Mouse (Mus musculus) CH12F3 (cell line): ENCODE data around the gene Gm43064.
"Not testable (repeated sequence)": the region's sequence is repeated elsewhere in the genome, so short reads cannot be mapped to it uniquely, and the experiment has no call there.

Source experiments
- in situ Hi-C: fragments of 300-500 bp; cut with MboI; formaldehyde crosslinking; loops from 2 replicates; pipeline ENCODE4 v1.14.3; 2020; ENCODE audit warnings: low sequenced_read_pairs

Gm43064 gene

GRCm38 (mm10) chr3:103799507-103799906 lies 9.9 kb upstream of the Gm43064 start:
- in situ Hi-C loops: no loop called here

DNA sequence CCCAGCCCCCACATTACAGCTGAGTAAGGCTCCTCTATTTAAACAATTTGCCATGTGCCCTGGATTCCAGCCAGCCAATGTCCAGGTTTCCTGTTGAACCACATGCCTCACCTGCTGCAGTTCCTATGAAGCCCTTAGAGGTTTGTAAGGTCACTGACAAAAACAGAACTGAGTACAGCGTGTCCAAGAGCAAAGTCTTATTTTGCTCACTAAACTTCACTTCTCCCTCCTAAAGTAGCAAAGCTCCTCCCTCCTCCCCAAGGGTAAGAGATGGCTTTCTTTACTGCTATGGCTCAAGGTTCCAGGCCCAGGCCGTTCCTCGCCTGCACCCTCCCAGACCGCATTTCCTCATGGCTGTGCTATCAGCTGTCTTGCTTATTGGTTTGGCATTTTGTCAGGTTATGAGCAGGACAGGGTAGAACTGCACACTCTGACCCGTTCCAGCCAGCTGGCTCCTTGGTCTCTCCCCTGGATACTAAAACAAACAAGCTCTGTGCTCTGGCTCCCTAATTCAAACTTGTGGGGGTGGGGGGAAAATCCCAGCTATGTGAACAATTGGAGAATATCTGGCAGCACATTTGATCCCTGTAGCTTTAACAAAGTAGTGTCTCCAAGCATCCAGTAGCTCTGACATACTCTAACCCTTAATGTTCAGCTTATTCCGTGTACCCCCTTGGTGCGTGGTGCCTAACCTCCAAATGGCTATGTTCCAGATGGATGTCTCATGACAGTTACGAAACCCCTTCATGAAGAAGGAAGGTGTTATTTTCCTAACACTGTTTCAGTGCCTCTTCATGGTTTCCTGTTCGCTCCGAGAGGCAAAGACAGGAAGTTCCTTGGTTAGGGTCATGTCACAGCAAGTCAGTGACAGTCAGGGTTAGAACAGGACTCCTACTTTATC lies 7.5 kb upstream of the Gm43064 start:
- in situ Hi-C loops: no loop called here

GRCm38 (mm10) chr3:103802861-103803260 lies 6.5 kb upstream of the Gm43064 start:
- in situ Hi-C loops: no loop called here

DNA sequence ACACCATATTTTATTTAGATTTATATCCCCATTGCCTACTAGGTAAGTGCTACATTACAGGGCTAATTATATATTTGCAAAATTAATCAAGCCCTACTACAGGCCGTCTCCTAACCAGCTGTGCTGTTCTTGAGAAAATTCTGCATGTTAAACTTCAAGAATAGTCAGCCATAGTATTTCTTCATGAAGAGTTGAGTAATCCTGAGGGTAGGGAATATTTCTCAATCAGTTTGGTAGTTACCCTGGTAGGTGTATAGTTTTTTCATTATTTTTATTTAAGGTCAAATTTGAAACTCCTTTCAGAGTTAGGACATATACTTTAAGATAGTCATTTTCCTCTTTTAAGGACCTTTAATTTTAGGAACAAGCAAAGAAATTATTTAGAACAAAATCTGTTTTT lies 3.7 kb upstream of the Gm43064 start:
- in situ Hi-C loops: no loop called here

GRCm38 (mm10) chr3:103809799-103810150 lies 402 bp downstream of the Gm43064 start:
- in situ Hi-C loops: no loop called here

DNA sequence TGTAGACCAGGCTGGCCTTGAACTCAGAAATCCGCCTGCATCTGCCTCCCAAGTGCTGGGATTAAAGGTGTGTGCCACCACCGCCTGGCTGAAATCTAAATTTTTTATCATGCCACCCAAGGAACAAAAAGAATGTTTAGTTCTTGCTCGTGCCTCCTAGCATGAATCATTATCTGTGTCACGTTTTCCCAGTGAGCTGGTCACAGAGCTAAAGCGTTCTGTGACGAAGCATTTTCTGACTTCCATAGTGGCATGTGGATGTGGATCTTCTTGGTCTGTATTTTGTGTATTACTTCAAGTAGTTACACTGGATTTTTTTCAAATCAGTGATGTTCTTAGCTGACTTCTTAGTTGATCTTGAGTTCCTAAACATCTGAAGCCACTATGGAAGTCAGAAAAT lies 1.6 kb downstream of the Gm43064 start:
- in situ Hi-C loops: no loop called here

GRCm38 (mm10) chr3:103827548-103827947 lies 18.2 kb downstream of the Gm43064 start:
- in situ Hi-C loops: no loop called here

DNA sequence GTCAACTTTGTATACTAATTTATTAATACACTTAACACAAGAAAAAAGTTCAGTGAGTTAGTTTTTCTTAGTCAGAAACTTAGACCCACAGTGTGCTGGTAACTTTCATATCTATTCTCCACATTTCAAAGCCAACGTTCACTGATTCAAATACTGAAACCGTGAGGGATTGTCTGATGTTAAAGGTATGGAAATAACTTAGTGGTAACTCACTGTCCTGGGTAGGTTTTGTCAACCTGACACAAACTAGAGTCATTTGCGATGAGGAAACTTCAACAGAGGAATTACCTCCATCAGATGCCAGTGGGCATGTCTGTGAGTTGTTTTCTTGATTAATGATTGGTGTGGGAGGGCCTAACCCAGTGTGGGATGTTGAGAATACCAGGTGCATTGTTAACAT lies 19.7 kb downstream of the Gm43064 start:
- in situ Hi-C loops: no loop called here

DNA sequence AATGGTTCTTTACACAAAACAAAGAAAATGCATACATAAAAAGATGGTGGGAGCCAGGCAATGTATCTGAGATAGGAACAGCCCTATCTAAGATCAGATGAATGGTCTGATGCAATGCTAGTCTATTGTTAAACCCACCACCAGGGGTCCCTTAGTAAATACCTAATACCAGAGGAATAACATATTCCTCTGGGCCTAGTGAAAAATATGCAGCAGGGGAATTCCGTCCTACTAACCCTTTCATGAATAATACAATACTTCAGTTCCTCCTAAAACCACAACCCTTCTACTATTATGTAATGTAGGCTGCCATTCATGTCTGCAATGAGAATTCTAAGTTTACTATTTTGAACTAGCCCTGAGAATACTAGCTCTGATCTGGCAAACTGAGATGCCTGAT lies 21.3 kb downstream of the Gm43064 start:
- in situ Hi-C loops: not testable (repeated sequence)

GRCm38 (mm10) chr3:103831146-103831545 lies 21.8 kb downstream of the Gm43064 start:
- in situ Hi-C loops: no loop called here

DNA sequence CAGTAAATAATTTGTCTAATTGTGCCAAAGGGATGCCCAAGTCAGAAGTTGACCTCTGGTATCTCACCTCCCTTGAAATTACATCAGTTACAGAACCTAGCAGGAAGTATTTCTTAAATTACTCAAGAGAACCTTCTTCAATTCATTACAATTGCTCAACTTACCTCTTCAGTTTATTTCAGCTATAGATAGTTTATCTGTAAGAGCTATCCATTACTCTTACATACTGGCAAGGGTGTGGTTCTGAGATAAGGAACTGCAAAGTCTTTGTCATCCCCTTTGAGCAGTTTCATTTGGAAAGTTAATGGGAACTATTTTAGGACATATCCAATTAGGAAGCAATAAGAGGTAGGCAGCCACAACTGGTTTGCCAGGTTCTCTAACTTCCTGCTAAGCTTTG lies 23.1 kb downstream of the Gm43064 start, which contains the start of gene Bcl2l15:
Gene Bcl2l15, plus strand, starts transcription at position 176 of the 400 bp plus-strand sequence.
- in situ Hi-C loops: no loop called here

DNA sequence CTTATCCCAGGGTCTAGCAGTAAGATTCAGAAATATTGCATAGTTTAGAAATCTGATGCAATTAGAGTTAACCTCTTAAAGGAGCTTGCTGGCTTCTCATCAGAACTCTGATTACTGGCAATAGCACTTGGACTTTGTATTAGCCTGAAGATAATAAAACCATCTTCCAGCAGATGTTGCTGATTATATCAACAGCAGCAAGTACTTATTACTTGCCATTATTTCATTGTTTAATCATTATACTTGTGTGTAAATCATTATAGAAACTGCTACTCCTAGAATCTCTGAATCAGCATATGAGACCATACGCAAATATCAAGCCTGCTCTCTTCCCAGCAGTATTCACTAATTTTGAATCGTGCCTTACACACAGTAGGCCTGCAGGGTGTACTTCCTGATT lies 24.6 kb downstream of the Gm43064 start:
- in situ Hi-C loops: no loop called here

DNA sequence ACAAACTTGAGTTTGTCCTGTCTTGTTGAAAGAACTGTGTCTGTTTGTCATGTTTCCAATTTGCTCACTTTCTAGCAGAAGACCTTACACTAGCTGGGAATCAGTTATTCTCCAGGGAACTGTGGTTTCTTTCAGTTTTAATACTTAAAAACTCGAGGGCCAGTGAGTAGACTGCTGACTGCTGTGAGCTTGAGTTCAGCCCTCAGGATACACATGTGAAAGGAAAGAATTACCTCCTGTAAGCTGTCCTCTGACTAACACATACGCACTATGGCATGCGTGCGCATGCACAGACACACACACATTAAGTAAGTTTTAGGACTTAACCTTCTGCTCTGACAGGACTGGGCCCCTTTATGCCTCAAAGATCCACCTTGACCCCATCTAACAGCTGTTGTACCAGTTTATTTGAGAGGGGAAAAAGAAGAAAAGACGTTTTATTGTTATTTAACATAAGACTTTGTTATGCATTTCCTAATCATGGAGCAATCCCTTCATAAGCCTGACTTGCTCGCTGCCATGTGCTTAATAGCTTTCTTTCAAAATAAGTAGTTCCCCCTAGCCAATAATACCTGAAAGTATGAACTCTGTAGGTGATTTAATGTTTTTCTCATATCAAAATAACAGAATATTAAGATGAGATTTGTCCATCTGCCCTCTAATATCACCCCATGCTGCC lies 26.0 kb downstream of the Gm43064 start:
- in situ Hi-C loops: no loop called here

- in situ Hi-C loops: no loop called here
These were observed 26.6 kb downstream of the Gm43064 start for GRCm38 (mm10) chr3:103835951-103836310.

DNA sequence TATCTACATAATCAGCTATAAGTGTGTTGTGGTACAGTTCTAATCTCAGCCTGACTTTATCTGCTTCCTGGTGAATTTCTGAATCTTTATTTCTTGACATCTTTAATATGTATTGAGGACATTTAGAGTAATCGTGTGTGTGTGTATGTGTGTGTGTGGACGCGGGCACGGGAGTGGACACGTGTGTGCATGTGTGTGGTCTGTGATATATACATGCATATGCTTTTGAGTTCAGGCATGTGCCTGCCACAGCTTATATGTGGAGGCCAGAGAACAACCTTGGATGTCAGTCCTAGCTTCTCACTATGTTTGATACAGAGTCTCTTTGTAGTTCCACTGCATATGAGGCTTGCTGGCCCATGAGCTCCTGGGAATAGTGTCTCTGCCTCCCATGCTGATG lies 27.1 kb downstream of the Gm43064 start:
- in situ Hi-C loops: no loop called here

- in situ Hi-C loops: no loop called here
These were observed 30.3 kb downstream of the Gm43064 start for GRCm38 (mm10) chr3:103839711-103840110.

DNA sequence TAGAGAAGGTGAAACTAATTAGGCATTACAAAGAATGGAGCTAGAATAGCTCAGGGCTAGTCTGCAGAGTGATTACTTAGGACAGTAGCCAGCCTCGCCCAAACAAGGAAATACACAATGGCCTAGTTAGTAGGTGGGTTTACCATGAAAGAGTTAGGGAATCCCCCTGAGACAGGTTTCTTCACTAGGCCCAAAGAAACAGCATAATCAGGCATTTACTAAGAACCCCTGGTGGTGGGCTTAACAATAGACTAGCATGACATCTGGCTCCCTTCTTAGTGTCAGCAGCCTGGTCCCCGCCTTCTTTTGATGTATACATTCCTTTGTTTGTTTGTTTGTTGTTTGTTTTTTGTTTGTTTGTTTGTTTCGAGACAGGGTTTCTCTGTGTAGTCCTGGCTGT lies 30.8 kb downstream of the Gm43064 start:
- in situ Hi-C loops: not testable (repeated sequence)

GRCm38 (mm10) chr3:103840946-103841345 lies 31.6 kb downstream of the Gm43064 start:
- in situ Hi-C loops: not testable (repeated sequence)

- in situ Hi-C loops: no loop called here
These were observed 41.4 kb downstream of the Gm43064 start for GRCm38 (mm10) chr3:103850644-103851363.

DNA sequence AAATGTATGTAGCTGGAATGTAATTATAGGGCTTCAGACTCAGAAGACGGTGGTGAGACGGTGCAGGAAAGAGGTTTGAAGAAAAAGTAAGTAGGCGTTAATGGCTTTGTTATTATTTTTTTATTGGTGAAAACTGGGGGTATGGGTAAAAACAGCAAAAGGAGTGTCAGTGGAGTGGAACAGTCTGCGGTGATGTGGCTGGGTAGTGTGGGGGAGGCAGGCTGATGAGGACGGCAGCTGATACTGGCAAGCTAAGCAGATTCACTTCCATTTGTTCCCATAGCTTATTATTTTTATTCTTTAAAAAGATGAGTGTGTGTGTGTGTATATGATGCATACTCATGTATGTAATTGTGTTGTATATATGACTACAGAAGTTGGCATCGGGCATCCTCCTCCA lies 42.1 kb downstream of the Gm43064 start:
- in situ Hi-C loops: no loop called here

- in situ Hi-C loops: no loop called here
These were observed 42.5 kb downstream of the Gm43064 start for GRCm38 (mm10) chr3:103851882-103852281.
